Mouse (Mus musculus) lung, embryonic 15.5 days (tissue): Measurements from ENCODE around the gene Pla2g2f. TPM values are rescaled to one million over a fixed set of nuclear protein-coding genes. Genes with fewer than 3 reads are reported as not detected.

ENCODE experiments used
- ATAC-seq: fragments of 200-750 bp; cut with Nextera tagmentation; 2 replicates; pipeline ENCODE4 v1.8.0; 2017; ENCODE audit warnings: moderate number of reproducible peaks, borderline replicate concordance; ENCODE audit not compliant: low FRiP score, low TSS enrichment; ENCODE audit errors: extremely low read depth
- H3K27ac ChIP-seq: fragments of 300-500 bp; sonication (generic); 2 replicates; pipeline ENCODE4 v1.5.1; 2015; ENCODE audit warnings: moderate library complexity, mild to moderate bottlenecking, inconsistent platforms
- H3K27me3 ChIP-seq: fragments of 300-500 bp; sonication (generic); 2 replicates; pipeline ENCODE4 v1.6.1; 2015; ENCODE audit warnings: inconsistent platforms
- H3K36me3 ChIP-seq: fragments of 300-500 bp; sonication (generic); 2 replicates; pipeline ENCODE4 v1.6.1; 2015; ENCODE audit warnings: inconsistent platforms
- H3K4me1 ChIP-seq: fragments of 300-500 bp; sonication (generic); 2 replicates; pipeline ENCODE4 v1.6.1; 2015; ENCODE audit warnings: inconsistent platforms
- H3K4me2 ChIP-seq: fragments of 300-500 bp; sonication (generic); 2 replicates; pipeline ENCODE4 v1.6.1; 2015; ENCODE audit warnings: inconsistent platforms, mild to moderate bottlenecking, moderate library complexity
- H3K4me3 ChIP-seq: fragments of 300-500 bp; sonication (generic); 2 replicates; pipeline ENCODE4 v1.5.1; 2015; ENCODE audit warnings: mild to moderate bottlenecking, inconsistent platforms
- H3K9ac ChIP-seq: fragments of 300-500 bp; sonication (generic); 2 replicates; pipeline ENCODE4 v1.6.1; 2015; ENCODE audit warnings: inconsistent platforms
- H3K9me3 ChIP-seq: fragments of 300-500 bp; sonication (generic); 2 replicates; pipeline ENCODE4 v1.6.1; 2016; ENCODE audit warnings: inconsistent platforms
- WGBS: fragments of 180-500 bp; shearing (Covaris S2); methylation state at CpG from one replicate; pipeline ENCODE4 v1.1.7; 2015; 5-methylcytosine and 5-hydroxymethylcytosine counted together
- polyA plus RNA-seq: library from polyadenylated mRNA; unstranded; fragments of >200 nt; fragmentation: Nextera tagmentation; extraction: Ambion mirVana; gene quantifications from 2 replicates; pipeline ENCODE4 v1.2.1, GENCODE M21; 2015

The Pla2g2f gene
- polyA plus RNA-seq, 1 experiment from 2014 or later: not detected

DNA sequence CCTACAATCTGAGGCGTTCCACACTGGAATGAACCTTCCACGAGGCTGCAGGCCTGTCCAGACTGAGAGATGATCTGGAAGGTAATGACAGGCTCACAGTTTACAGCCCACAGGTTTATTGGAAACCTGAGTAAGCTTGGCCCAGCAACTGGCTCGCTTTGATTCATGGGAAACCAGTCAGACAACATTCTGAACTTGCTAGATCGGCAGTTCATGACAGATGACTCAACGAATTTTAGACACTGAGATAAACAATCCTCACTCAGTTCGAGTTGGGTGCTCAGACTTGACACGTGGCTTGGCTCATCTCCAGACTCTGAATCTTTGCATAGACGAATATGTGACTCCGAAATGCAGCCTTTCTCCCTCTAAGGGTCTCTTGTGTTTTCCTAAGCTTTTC lies 35.2 kb upstream of the Pla2g2f start:
- H3K27me3 ChIP-seq: no peaks in the 10 kb centered on the region; the same call in 1 of the 2 replicates
- H3K4me1 ChIP-seq: peaks cover 19% of the 10 kb centered on the region; the same call in 1 of the 2 replicates
- no peak overlapping the region for H3K4me3 ChIP-seq
- 0 out of 2 replicates have a peak overlapping the region, but pooled peaks have one; percentile 5 for H3K27ac ChIP-seq
- H3K9me3 ChIP-seq: no peaks in the 10 kb centered on the region
- no peaks in the 10 kb centered on the region for H3K36me3 ChIP-seq
- no peak for ATAC-seq
- 15% methylated on average over 9 of the region's 9 CpGs for WGBS
- no peak overlapping the region for H3K9ac ChIP-seq
- no peak overlapping the region for H3K4me2 ChIP-seq

DNA sequence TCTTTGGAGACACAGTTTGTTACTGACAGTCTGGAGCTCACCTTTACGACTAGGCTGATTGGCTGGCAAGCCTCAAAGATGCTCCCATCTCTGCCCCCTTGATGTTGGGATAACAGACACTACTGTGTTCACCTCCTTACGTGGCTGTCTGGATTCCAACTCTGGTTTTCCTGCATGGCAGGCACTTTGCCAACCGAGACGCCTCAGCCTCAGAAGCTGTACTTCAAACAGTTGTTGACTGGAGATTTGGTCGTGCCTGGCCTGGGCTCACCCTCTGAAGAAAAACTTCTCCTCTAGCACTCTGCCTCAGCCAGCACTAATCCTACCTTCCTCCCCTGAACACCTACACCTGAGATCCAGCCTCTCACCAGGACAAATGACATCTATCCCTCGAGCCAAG lies 34.0 kb upstream of the Pla2g2f start:
- no peak overlapping the region for H3K9ac ChIP-seq
- H3K27me3 ChIP-seq: no peaks in the 10 kb centered on the region; the same call in 1 of the 2 replicates
- no peak for ATAC-seq
- no peak overlapping the region for H3K27ac ChIP-seq
- H3K36me3 ChIP-seq: no peaks in the 10 kb centered on the region
- no peaks in the 10 kb centered on the region for H3K9me3 ChIP-seq
- H3K4me1 ChIP-seq: peaks cover 13% of the 10 kb centered on the region; the same call in 1 of the 2 replicates
- WGBS: 35% methylated on average over 6 of the region's 6 CpGs
- no peak overlapping the region for H3K4me3 ChIP-seq
- H3K4me2 ChIP-seq: no peak overlapping the region

DNA sequence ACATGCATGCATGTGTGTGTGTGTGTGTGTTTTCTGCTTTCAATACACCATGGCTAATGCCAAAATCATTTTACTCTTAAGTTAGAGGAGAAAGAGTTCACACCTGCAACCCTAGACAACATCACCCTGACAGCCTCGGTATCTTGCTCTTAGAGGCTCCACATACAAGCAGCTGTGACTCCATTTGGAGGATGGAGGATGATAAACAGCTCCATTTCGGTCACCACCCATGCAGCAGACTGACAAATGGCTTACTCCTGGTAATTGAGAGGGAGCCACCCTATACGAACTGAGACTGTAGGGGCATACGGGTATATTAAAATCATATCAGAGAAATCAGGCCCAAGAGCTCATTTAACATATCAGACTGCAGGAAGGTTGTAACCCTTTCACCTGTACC lies 31.0 kb upstream of the Pla2g2f start:
- 69% methylated on average over 4 of the region's 4 CpGs for WGBS
- no peaks in the 10 kb centered on the region for H3K9me3 ChIP-seq
- no peaks in the 10 kb centered on the region for H3K36me3 ChIP-seq
- no peak overlapping the region for H3K9ac ChIP-seq
- H3K4me2 ChIP-seq: no peak overlapping the region
- ATAC-seq: no peak
- peaks cover 12% of the 10 kb centered on the region; the same call in 1 of the 2 replicates for H3K4me1 ChIP-seq
- H3K27ac ChIP-seq: no peak overlapping the region
- H3K4me3 ChIP-seq: no peak overlapping the region
- no peaks in the 10 kb centered on the region; the same call in 1 of the 2 replicates for H3K27me3 ChIP-seq

DNA sequence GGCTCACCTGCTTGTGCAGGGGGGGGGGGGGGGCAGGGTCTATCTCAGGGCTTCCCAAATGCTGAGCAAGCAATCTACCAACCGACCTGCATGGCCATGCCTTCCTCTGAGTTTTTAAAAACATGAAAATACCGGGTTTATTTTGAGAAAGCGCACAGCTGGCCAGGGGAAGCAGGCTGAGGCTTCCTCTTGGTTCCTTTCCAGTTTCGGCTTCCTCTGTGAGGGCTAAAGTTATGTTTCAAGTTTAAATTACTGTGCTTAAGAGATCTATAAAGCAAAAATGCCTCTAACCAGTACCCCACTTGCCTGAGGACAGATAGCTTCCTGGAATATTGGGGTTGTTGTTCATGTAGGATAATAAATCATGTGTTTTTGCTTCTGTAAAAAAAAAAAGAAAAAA lies 28.7 kb upstream of the Pla2g2f start:
- H3K9ac ChIP-seq: no peak overlapping the region
- no peak for ATAC-seq
- no peaks in the 10 kb centered on the region for H3K36me3 ChIP-seq
- no peak overlapping the region for H3K27ac ChIP-seq
- no peaks in the 10 kb centered on the region; the same call in 1 of the 2 replicates for H3K27me3 ChIP-seq
- H3K4me1 ChIP-seq: no peaks in the 10 kb centered on the region
- H3K9me3 ChIP-seq: no peaks in the 10 kb centered on the region
- 38% methylated on average over 4 of the region's 4 CpGs for WGBS
- no peak overlapping the region for H3K4me2 ChIP-seq
- H3K4me3 ChIP-seq: no peak overlapping the region

DNA sequence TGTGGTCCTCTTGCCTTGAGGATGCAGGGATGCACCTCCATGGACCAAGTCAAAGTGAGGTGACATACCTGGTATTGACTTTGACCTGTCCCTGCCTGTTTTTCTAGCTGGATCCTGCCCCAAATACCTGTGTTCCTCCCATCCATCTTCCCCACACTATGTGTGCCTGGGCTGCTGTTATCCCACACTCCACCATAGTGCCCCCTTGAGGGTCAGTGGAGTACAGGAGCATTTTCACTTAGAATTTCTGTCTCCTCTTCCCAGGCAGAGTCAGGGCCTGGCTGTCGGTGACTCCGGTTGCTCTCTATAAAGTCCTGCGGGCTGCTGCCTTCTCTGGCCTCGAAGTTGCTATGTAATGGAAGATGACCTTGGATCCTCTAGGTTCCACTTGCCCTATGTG lies 28.3 kb upstream of the Pla2g2f start:
- Histone ChIP-seq H3K9me3 (no peaks in the 10 kb centered on the region), H3K27me3 (no peaks in the 10 kb centered on the region; the same call in 1 of the 2 replicates), H3K4me2 (no peak overlapping the region), H3K9ac (no peak overlapping the region), H3K36me3 (no peaks in the 10 kb centered on the region), H3K27ac (no peak overlapping the region), H3K4me1 (no peaks in the 10 kb centered on the region), H3K4me3 (no peak overlapping the region)
- WGBS: 54% methylated on average over 4 of the region's 4 CpGs
- no peak for ATAC-seq

DNA sequence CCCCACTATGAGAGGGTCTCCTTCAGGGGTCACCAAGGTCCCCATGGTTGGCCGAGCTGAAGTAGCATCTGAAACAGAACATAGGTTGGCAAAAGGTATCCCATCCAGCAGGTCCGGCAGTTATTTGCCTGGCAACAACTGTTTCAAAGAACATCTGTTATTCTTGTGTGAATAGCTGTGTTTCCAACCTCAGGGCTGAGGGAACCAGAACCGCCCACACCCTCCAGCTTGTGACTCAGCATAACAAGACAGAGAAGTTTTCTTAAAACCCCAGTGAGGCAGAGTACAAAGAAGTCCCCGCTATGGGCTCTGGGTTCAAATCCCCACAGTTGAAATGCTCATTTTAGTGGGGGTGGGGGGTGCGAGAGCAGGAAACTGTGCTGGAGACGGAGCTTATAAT lies 24.7 kb upstream of the Pla2g2f start:
- no peak for ATAC-seq
- no peak overlapping the region for H3K4me2 ChIP-seq
- H3K36me3 ChIP-seq: no peaks in the 10 kb centered on the region
- H3K9me3 ChIP-seq: no peaks in the 10 kb centered on the region
- H3K4me1 ChIP-seq: no peaks in the 10 kb centered on the region
- H3K9ac ChIP-seq: no peak overlapping the region
- H3K27me3 ChIP-seq: 0 out of 2 replicates have a peak, but pooled peaks cover 3% of the 10 kb centered on the region
- H3K4me3 ChIP-seq: no peak overlapping the region
- 78% methylated on average over 6 of the region's 6 CpGs for WGBS
- no peak overlapping the region for H3K27ac ChIP-seq

DNA sequence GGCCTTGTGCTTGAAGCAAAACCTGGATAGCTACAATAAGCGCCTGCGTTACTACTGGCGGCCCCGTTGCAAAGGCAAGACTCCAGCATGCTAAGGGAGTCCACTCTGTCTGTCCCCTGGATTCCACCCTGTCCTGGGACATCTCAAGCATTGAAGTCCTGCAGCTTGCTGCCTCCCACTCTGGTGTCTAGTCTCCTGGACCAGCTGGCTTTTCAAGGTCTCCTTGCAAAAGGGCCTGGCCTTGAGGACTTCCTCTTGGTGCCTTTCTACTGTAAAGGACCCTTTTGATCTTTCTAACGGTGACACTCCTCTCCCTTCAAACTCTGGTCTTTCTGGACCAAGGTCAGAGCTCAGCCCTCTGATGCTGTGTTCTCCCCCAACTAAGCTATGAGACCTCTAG lies 22.9 kb upstream of the Pla2g2f start:
- 81% methylated on average over 5 of the region's 5 CpGs for WGBS
- Histone ChIP-seq H3K4me3 (no peak overlapping the region), H3K9me3 (no peaks in the 10 kb centered on the region), H3K9ac (no peak overlapping the region), H3K4me1 (no peaks in the 10 kb centered on the region), H3K36me3 (no peaks in the 10 kb centered on the region), H3K4me2 (no peak overlapping the region), H3K27me3 (0 out of 2 replicates have a peak, but pooled peaks cover 7% of the 10 kb centered on the region), H3K27ac (no peak overlapping the region)
- ATAC-seq: no peak

DNA sequence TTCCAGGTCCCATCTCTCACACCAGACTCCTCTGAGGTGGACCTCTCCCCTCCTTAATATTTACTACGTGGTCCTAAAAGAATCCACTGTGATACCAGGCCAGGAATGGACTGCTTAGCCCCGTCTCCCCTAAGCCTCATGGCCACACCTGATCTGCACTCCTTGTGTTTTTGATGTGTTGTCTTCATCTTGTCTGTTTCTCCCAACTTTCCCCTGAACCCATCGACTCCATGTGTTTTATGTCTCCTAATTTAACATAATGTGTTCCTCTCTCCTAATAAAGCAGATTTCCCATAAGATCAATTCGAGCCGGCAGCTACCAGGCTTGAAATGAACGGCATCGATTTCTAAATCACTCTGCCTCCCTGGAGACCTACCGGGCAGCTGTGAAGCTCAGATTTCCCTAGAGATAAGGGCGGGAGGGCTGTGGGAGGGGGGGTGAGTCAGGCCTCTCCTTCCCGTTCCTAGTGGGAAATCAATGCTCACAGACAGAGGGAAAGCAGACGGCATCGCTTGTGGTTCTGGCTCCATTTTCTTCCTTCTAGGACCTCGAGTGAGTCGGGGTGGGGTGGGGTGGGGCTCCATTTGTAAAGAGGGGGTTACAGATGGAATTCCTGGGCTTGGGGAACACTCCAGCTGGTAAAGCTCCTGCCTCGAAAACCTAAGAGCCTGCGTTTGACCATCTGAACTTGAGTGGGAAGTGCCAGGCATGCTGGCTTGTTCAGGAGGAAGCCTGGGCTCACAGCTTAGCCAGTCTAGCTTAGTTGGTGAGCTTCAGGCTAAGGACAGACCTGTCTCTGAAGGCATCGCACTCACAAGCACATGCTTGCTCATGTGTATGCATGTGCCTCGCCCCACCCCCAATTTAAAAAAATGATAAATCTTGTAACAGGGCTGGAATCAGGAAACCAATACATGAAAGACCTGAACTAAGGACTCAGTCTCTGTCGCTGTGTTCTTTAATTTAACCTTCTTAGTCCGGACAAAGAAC lies 20.3 kb upstream of the Pla2g2f start:
- H3K27me3 ChIP-seq: 0 out of 2 replicates have a peak, but pooled peaks cover 7% of the 10 kb centered on the region
- no peak overlapping the region for H3K4me2 ChIP-seq
- no peak overlapping the region for H3K9ac ChIP-seq
- no peaks in the 10 kb centered on the region for H3K36me3 ChIP-seq
- 33% methylated on average over 20 of the region's 20 CpGs for WGBS
- H3K4me3 ChIP-seq: no peak overlapping the region
- H3K27ac ChIP-seq: no peak overlapping the region
- no peak for ATAC-seq
- no peaks in the 10 kb centered on the region for H3K4me1 ChIP-seq
- no peaks in the 10 kb centered on the region for H3K9me3 ChIP-seq

DNA sequence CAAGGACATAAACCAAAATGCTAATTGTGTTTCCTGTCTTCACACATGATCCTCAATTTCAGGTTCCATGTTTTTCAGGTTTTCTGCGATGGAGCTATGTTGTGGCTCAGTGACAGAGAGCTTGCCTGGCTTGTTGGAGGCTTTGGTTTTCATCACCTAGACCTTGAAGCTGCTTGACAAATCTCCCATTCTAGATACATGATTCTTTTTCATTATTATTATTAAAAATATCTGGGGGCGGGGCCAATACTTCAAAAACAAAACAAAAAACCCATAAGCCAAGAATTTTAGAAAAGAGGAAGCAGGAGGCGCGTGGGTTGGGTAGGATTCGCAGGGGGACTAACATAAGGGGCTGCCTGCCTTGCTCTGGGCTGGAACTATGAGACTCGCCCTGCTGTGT lies 18.0 kb upstream of the Pla2g2f start, which contains the start of gene Pla2g2d:
Gene Pla2g2d, plus strand, starts transcription at position 301 of the 400 bp plus-strand sequence.
- H3K9me3 ChIP-seq: no peaks in the 10 kb centered on the region
- H3K36me3 ChIP-seq: no peaks in the 10 kb centered on the region
- no peaks in the 10 kb centered on the region for H3K4me1 ChIP-seq
- no peak within 1 kb of the TSS for H3K9ac ChIP-seq
- H3K27ac ChIP-seq: no peak within 1 kb of the TSS
- no peak within 1 kb of the TSS for H3K4me2 ChIP-seq
- 80% methylated on average over 6 of the region's 6 CpGs for WGBS
- no peak for ATAC-seq
- peaks cover 9% of the 10 kb centered on the region; the same call in 1 of the 2 replicates for H3K27me3 ChIP-seq
- H3K4me3 ChIP-seq: no peak within 1 kb of the TSS

DNA sequence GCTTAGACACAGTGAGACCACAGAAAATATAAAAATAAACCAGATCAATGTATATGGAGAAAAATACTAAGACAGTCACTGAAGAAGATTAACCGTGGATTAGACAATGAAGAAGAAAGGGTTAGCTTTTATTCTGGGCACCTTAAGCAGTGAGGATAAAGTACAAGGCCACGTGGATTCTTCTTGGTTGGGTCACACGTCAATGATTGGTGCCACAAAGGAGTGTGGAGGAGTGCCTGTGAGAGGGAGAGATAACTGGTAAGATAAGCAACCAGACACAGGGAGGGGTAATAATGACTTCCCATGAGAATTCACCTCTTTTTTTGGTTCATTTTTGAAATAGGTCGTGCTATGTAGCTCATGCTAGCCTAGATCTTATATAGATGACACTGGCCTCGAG lies 15.0 kb upstream of the Pla2g2f start:
- Histone ChIP-seq H3K36me3 (no peaks in the 10 kb centered on the region), H3K27ac (no peak overlapping the region), H3K4me2 (no peak overlapping the region), H3K4me1 (no peaks in the 10 kb centered on the region), H3K9ac (no peak overlapping the region), H3K4me3 (no peak overlapping the region), H3K27me3 (peaks cover 9% of the 10 kb centered on the region; the same call in 1 of the 2 replicates), H3K9me3 (no peaks in the 10 kb centered on the region)
- WGBS: 72% methylated on average over 5 of the region's 5 CpGs
- no peak for ATAC-seq

DNA sequence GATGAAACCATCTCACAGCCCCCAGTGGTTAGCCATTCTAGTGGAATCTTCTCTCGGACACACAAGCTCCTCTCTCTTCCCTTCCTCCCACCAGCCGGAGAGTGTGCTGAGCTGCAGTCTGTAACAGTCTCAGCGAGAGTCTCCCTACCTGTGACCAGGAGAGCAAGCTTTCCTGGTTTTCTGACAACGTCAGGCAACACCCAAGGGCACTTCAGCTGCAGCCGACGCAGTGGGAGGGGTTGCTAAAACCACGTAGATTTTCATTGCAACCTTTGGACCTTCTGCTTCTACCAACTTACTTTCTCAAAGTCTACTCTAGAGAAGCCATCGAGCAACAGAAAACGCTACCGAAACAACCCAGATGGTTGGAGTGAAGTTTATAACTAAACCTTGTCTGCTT lies 14.5 kb upstream of the Pla2g2f start:
- Histone ChIP-seq H3K9me3 (no peaks in the 10 kb centered on the region), H3K4me2 (no peak overlapping the region), H3K4me3 (no peak overlapping the region), H3K27me3 (peaks cover 5% of the 10 kb centered on the region; the same call in 1 of the 2 replicates), H3K4me1 (no peaks in the 10 kb centered on the region), H3K9ac (no peak overlapping the region), H3K27ac (no peak overlapping the region), H3K36me3 (no peaks in the 10 kb centered on the region)
- ATAC-seq: no peak
- WGBS: 60% methylated on average over 10 of the region's 10 CpGs

DNA sequence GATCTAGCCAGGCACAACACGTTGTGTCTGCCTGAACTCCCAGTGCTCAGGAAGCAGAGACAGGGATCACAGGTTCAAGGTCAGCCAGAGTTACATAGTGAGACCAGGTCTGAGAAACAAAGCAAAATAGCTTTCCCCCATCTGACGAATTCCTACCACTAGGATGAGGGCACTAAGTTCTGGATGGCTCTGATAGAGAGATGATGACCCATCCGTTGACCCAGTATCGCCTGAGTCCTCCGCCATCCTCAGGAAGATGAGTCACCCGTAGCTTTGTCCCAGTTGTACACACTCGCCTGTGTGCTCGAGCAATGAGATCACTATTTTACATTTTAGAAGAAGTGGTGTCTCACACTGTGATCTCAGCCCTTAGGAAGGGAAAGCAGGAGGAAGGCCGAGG lies 4.8 kb upstream of the Pla2g2f start:
- ATAC-seq: no peak

More for the DNA sequence above, 4.8 kb upstream of the Pla2g2f start:
- no peaks in the 10 kb centered on the region for H3K9me3 ChIP-seq
- H3K4me3 ChIP-seq: no peak overlapping the region
- H3K27ac ChIP-seq: no peak overlapping the region
- no peaks in the 10 kb centered on the region for H3K36me3 ChIP-seq
- no peaks in the 10 kb centered on the region for H3K4me1 ChIP-seq
- 66% methylated on average over 9 of the region's 9 CpGs for WGBS
- no peak overlapping the region for H3K4me2 ChIP-seq
- no peaks in the 10 kb centered on the region for H3K27me3 ChIP-seq
- H3K9ac ChIP-seq: no peak overlapping the region
